Mouse (Mus musculus) stomach, postnatal 0 days (tissue): ENCODE data around the gene Perm1.

ENCODE experiments used
- CTCF ChIP-seq: IDR thresholded peaks from 2 replicates; pipeline ENCODE4 v1.5.1; 2016; ENCODE audit warnings: antibody characterized with exemption, low read depth, mild to moderate bottlenecking, moderate library complexity
- EP300 ChIP-seq: optimal IDR thresholded peaks from 2 replicates; pipeline ENCODE3; 2016; ENCODE audit warnings: antibody characterized with exemption

DNA sequence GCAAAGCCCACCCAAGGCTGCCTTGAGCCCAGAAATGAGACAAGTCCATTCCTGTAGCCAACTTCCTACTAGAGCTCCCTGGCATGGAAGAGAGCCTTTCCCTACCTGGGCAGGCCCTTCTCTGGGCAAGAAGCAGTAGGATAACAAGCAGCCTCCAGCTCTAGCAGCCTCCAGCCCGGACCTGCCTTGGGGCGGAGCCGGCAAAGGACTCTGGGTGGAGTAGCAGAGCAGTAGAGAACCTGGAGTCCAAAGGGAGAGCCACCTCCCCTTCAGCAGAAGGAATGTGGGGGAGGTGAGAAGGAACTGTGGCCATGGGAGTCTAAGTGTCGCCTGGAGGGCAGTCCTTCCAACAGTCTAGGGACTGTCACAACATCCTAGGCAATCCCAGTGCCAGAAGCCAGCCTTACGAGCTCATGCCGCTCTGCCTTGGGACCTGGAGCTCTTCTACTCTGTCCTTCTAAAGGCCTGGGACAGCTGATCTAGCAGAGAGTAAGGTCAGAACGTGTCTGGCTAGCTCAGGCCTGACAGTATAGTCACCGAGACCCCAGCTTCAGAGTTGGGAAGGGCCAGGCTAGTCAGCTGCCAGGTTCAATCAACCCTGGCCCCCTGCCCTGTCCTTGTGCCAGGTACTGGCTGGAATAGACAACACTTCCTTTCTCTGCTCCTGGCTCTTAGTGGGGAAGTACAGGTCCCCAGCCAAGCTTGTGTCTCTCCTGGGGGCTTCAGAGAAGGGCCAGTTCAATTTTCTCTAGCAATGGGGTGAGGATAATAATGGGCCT is 23.1 kb upstream of the Perm1 start:
- TF ChIP-seq EP300 (no peak), CTCF (peak; percentile 21; the same call in 1 of the 2 replicates)
